19 mouse cellular contexts compared by ENCODE assay signal in genomic region chr4:81351368-81351767, GRCm38 (mm10).
DNase-seq lines count a peak whose midpoint lies in the region; ATAC-seq and TF ChIP-seq lines count a peak whose summit lies in the region.
"Had no signal": no experiment of that assay in that cellular context is flagged by ENCODE, and none has a peak within 500 bp of the region (broad histone marks: within the 10 kb centered on the region; RNA-seq: fewer than 3 reads in every experiment).

No protein-coding gene starts in this region.

- no peak for DNase-seq in forebrain, postnatal 0 days
- no peak for DNase-seq in hindbrain, embryonic 10.5 days (ENCODE audit: low spot score)
- DNase-seq in midbrain, embryonic 14.5 days, result peak; percentile 48
- no peak for DNase-seq in lung, adult 2 months
- DNase-seq: adrenal gland, postnatal 10 days; cerebellum, adult 11-12 months; cerebellum, adult 9-10 months; cerebellum, postnatal 36 days; gastrocnemius, postnatal 14 days; heart, adult 2 months; heart, postnatal 14 days had no signal

- peaks cover 30% of the 10 kb centered on the region for H3K36me3 ChIP-seq in forebrain, embryonic 13.5 days (ENCODE audit: poor library complexity, severe bottlenecking)
- H3K36me3 ChIP-seq in forebrain, postnatal 0 days (ENCODE audit: insufficient read depth), result peaks cover 3% of the 10 kb centered on the region; the same call in 1 of the 2 replicates
- H3K36me3 ChIP-seq in hindbrain, embryonic 13.5 days, result peaks cover 15% of the 10 kb centered on the region
- H3K36me3 ChIP-seq in hindbrain, embryonic 10.5 days, result peaks cover 52% of the 10 kb centered on the region
- H3K36me3 ChIP-seq in neural tube, embryonic 14.5 days (ENCODE audit: control insufficient read depth, insufficient read depth, low read length), result no peaks in the 10 kb centered on the region
- H3K36me3 ChIP-seq in neural tube, embryonic 15.5 days, result peaks cover 6% of the 10 kb centered on the region; the same call in 1 of the 2 replicates
- peaks cover 4% of the 10 kb centered on the region; the same call in 1 of the 2 replicates for H3K36me3 ChIP-seq in midbrain, embryonic 14.5 days (ENCODE audit: control insufficient read depth, insufficient read depth, low read length)

- no peaks in the 10 kb centered on the region for H3K27me3 ChIP-seq in forebrain, embryonic 13.5 days
- no peaks in the 10 kb centered on the region for H3K27me3 ChIP-seq in forebrain, postnatal 0 days (ENCODE audit: insufficient read depth, low read length)
- no peaks in the 10 kb centered on the region for H3K27me3 ChIP-seq in hindbrain, embryonic 13.5 days
- H3K27me3 ChIP-seq in hindbrain, embryonic 10.5 days (ENCODE audit: insufficient read depth, poor library complexity, severe bottlenecking), result no peaks in the 10 kb centered on the region
- no peaks in the 10 kb centered on the region for H3K27me3 ChIP-seq in neural tube, embryonic 14.5 days (ENCODE audit: control insufficient read depth, insufficient read depth, low read length)
- no peaks in the 10 kb centered on the region for H3K27me3 ChIP-seq in neural tube, embryonic 15.5 days (replicated peaks)
- H3K27me3 ChIP-seq in midbrain, embryonic 14.5 days (ENCODE audit: control insufficient read depth, insufficient read depth, low read length), result no peaks in the 10 kb centered on the region
- H3K27me3 ChIP-seq: embryonic facial prominence, embryonic 13.5 days; heart, embryonic 15.5 days had no signal

- 39% methylated on average over 3 of the region's 3 CpGs for WGBS in forebrain, embryonic 13.5 days
- 31% methylated on average over 3 of the region's 3 CpGs for WGBS in forebrain, postnatal 0 days
- WGBS in hindbrain, embryonic 13.5 days, result 44% methylated on average over 3 of the region's 3 CpGs
- WGBS in hindbrain, embryonic 10.5 days, result 79% methylated on average over 3 of the region's 3 CpGs
- 37% methylated on average over 3 of the region's 3 CpGs for WGBS in neural tube, embryonic 14.5 days
- 49% methylated on average over 3 of the region's 3 CpGs for WGBS in neural tube, embryonic 15.5 days
- 39% methylated on average over 3 of the region's 3 CpGs for WGBS in midbrain, embryonic 14.5 days
- 93% methylated on average over 3 of the region's 3 CpGs for WGBS in lung, adult 2 months

- H3K9me3 ChIP-seq in forebrain, embryonic 13.5 days (replicated peaks), result no peaks in the 10 kb centered on the region
- no peaks in the 10 kb centered on the region for H3K9me3 ChIP-seq in forebrain, postnatal 0 days (ENCODE audit: low read length)
- no peaks in the 10 kb centered on the region for H3K9me3 ChIP-seq in hindbrain, embryonic 13.5 days
- H3K9me3 ChIP-seq in hindbrain, embryonic 10.5 days, result no peaks in the 10 kb centered on the region
- H3K9me3 ChIP-seq in neural tube, embryonic 14.5 days (ENCODE audit: control insufficient read depth, low read length), result no peaks in the 10 kb centered on the region
- H3K9me3 ChIP-seq in neural tube, embryonic 15.5 days (replicated peaks), result no peaks in the 10 kb centered on the region
- no peaks in the 10 kb centered on the region for H3K9me3 ChIP-seq in midbrain, embryonic 14.5 days (ENCODE audit: control insufficient read depth, low read length)
- H3K9me3 ChIP-seq: embryonic facial prominence, embryonic 13.5 days; heart, embryonic 15.5 days had no signal

- no peak for TF ChIP-seq POLR2A in lung, adult 2 months (IDR thresholded peaks at IDR 0.05; ENCODE audit: borderline replicate concordance, extremely low read depth, low read depth, low read length)

- no peak overlapping the region for H3K4me2 ChIP-seq in forebrain, embryonic 13.5 days
- H3K4me2 ChIP-seq in forebrain, postnatal 0 days (ENCODE audit: low read depth), result no peak overlapping the region
- no peak overlapping the region for H3K4me2 ChIP-seq in hindbrain, embryonic 13.5 days
- H3K4me2 ChIP-seq in neural tube, embryonic 14.5 days (ENCODE audit: low read depth, low read length), result no peak overlapping the region
- H3K4me2 ChIP-seq in neural tube, embryonic 15.5 days, result no peak overlapping the region
- no peak overlapping the region for H3K4me2 ChIP-seq in midbrain, embryonic 14.5 days (ENCODE audit: low read length)
- H3K4me2 ChIP-seq: embryonic facial prominence, embryonic 13.5 days; heart, embryonic 11.5 days; heart, embryonic 15.5 days had no signal

- TF ChIP-seq CTCF in forebrain, postnatal 0 days (IDR thresholded peaks at IDR 0.05; ENCODE audit: low read depth), result no peak
- TF ChIP-seq CTCF in lung, adult 2 months (IDR thresholded peaks at IDR 0.05; ENCODE audit: insufficient read depth, low read length), result no peak

- ATAC-seq in forebrain, embryonic 13.5 days, result peak; percentile 87; the same call in 1 of the 2 replicates
- ATAC-seq in forebrain, postnatal 0 days, result no peak
- peak; percentile 63; the same call in 1 of the 2 replicates for ATAC-seq in hindbrain, embryonic 13.5 days (ENCODE audit: low FRiP score)
- peak; percentile 63; the same call in 1 of the 2 replicates for ATAC-seq in neural tube, embryonic 14.5 days (ENCODE audit: low read depth)
- no peak for ATAC-seq in neural tube, embryonic 15.5 days (ENCODE audit: low FRiP score)
- peak; percentile 69; the same call in 1 of the 2 replicates for ATAC-seq in midbrain, embryonic 14.5 days (ENCODE audit: low FRiP score, low TSS enrichment)
- ATAC-seq: intestine, embryonic 16.5 days had no signal

- H3K9ac ChIP-seq in forebrain, embryonic 13.5 days, result no peak overlapping the region
- no peak overlapping the region for H3K9ac ChIP-seq in forebrain, postnatal 0 days
- no peak overlapping the region for H3K9ac ChIP-seq in hindbrain, embryonic 13.5 days
- H3K9ac ChIP-seq in neural tube, embryonic 14.5 days (replicated peaks; ENCODE audit: low read depth, low read length), result no peak overlapping the region
- H3K9ac ChIP-seq in neural tube, embryonic 15.5 days (replicated peaks), result no peak overlapping the region
- no peak overlapping the region for H3K9ac ChIP-seq in midbrain, embryonic 14.5 days (replicated peaks; ENCODE audit: low read length)
- H3K9ac ChIP-seq: embryonic facial prominence, embryonic 13.5 days; heart, embryonic 15.5 days had no signal

- H3K27ac ChIP-seq in forebrain, embryonic 13.5 days, result no peak overlapping the region
- H3K27ac ChIP-seq in forebrain, postnatal 0 days (ENCODE audit: low read depth, low read length), result no peak overlapping the region
- H3K27ac ChIP-seq in hindbrain, embryonic 13.5 days, result no peak overlapping the region
- no peak overlapping the region for H3K27ac ChIP-seq in hindbrain, embryonic 10.5 days
- H3K27ac ChIP-seq in neural tube, embryonic 14.5 days (ENCODE audit: low read depth, low read length), result no peak overlapping the region
- H3K27ac ChIP-seq in neural tube, embryonic 15.5 days (replicated peaks), result no peak overlapping the region
- no peak overlapping the region for H3K27ac ChIP-seq in midbrain, embryonic 14.5 days (replicated peaks; ENCODE audit: low read depth, low read length)
- H3K27ac ChIP-seq: embryonic facial prominence, embryonic 13.5 days; heart, adult 2 months; heart, embryonic 15.5 days had no signal

- H3K4me3 ChIP-seq in forebrain, embryonic 13.5 days, result no peak overlapping the region
- no peak overlapping the region for H3K4me3 ChIP-seq in forebrain, postnatal 0 days (ENCODE audit: low read depth, low read length)
- no peak overlapping the region for H3K4me3 ChIP-seq in hindbrain, embryonic 13.5 days
- H3K4me3 ChIP-seq in hindbrain, embryonic 10.5 days, result no peak overlapping the region
- H3K4me3 ChIP-seq in neural tube, embryonic 14.5 days (ENCODE audit: low read depth, low read length), result no peak overlapping the region
- H3K4me3 ChIP-seq in neural tube, embryonic 15.5 days (replicated peaks), result no peak overlapping the region
- no peak overlapping the region for H3K4me3 ChIP-seq in midbrain, embryonic 14.5 days (replicated peaks; ENCODE audit: low read depth, low read length)
- no peak overlapping the region for H3K4me3 ChIP-seq in lung, adult 2 months (replicated peaks; ENCODE audit: extremely low read depth, low read depth, low read length)
- H3K4me3 ChIP-seq: embryonic facial prominence, embryonic 13.5 days; heart, adult 2 months; heart, embryonic 15.5 days had no signal

- peaks cover 4% of the 10 kb centered on the region; the same call in 1 of the 2 replicates for H3K4me1 ChIP-seq in forebrain, embryonic 13.5 days
- no peaks in the 10 kb centered on the region for H3K4me1 ChIP-seq in forebrain, postnatal 0 days (ENCODE audit: insufficient read depth)
- 0 out of 2 replicates have a peak, but pooled peaks cover 3% of the 10 kb centered on the region for H3K4me1 ChIP-seq in hindbrain, embryonic 13.5 days (replicated peaks)
- no peaks in the 10 kb centered on the region for H3K4me1 ChIP-seq in hindbrain, embryonic 10.5 days (replicated peaks)
- H3K4me1 ChIP-seq in neural tube, embryonic 14.5 days (ENCODE audit: control insufficient read depth, insufficient read depth, low read length), result no peaks in the 10 kb centered on the region
- H3K4me1 ChIP-seq in neural tube, embryonic 15.5 days, result no peaks in the 10 kb centered on the region
- no peaks in the 10 kb centered on the region for H3K4me1 ChIP-seq in midbrain, embryonic 14.5 days (ENCODE audit: control insufficient read depth, insufficient read depth, low read length)
- no peaks in the 10 kb centered on the region for H3K4me1 ChIP-seq in lung, adult 2 months (ENCODE audit: control insufficient read depth, insufficient read depth, low read length)
- H3K4me1 ChIP-seq: embryonic facial prominence, embryonic 13.5 days; heart, embryonic 15.5 days had no signal

Comparison
In these comparisons a context has a peak if more than half of its experiments do, and no peak if none do; other contexts are left out.
1. ATAC-seq: peak in forebrain, embryonic 13.5 days (single experiment), hindbrain, embryonic 13.5 days (single experiment), neural tube, embryonic 14.5 days (single experiment) and midbrain, embryonic 14.5 days (single experiment); none in forebrain, postnatal 0 days (single experiment) and neural tube, embryonic 15.5 days (single experiment).